Mouse (Mus musculus) olfactory bulb, adult 2 months (tissue): Measurements from ENCODE around the gene Pde6g.

Experiments used
- CTCF ChIP-seq: fragments of 200-500 bp; IDR thresholded peaks from 2 replicates; pipeline ENCODE4 v1.5.1; 2012; ENCODE audit warnings: low read depth, mild to moderate bottlenecking, low read length, moderate library complexity; ENCODE audit not compliant: insufficient read depth
- POLR2A ChIP-seq: fragments of 200-500 bp; IDR thresholded peaks from 2 replicates; pipeline ENCODE4 v1.6.1; 2012; ENCODE audit warnings: mild to moderate bottlenecking, low read depth, low read length, moderate library complexity; ENCODE audit not compliant: insufficient read depth

DNA sequence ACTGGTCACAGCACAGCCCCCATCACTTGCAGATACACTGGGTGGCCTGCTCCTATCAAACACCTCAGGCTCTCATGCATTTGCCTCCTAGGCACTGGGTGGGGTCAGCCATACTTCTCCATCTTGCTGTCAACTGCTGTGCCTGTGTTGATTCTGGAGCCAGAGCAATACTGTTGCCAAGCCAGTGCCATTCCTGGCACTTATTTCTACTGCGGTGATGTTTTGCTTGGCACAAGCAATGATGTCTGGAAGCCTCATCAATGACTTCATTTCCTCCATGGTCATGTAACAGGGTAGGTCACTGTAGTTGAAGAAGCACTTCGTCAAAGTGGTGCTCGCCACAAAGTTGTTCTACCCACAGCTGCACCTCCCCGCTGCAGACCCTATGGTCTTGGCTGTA lies 12.2 kb upstream of the Pde6g start:
- TF ChIP-seq POLR2A (no peak), CTCF (no peak)
